Mouse (Mus musculus): ENCODE results near the gene Abhd15.

Gene Abhd15

DNA sequence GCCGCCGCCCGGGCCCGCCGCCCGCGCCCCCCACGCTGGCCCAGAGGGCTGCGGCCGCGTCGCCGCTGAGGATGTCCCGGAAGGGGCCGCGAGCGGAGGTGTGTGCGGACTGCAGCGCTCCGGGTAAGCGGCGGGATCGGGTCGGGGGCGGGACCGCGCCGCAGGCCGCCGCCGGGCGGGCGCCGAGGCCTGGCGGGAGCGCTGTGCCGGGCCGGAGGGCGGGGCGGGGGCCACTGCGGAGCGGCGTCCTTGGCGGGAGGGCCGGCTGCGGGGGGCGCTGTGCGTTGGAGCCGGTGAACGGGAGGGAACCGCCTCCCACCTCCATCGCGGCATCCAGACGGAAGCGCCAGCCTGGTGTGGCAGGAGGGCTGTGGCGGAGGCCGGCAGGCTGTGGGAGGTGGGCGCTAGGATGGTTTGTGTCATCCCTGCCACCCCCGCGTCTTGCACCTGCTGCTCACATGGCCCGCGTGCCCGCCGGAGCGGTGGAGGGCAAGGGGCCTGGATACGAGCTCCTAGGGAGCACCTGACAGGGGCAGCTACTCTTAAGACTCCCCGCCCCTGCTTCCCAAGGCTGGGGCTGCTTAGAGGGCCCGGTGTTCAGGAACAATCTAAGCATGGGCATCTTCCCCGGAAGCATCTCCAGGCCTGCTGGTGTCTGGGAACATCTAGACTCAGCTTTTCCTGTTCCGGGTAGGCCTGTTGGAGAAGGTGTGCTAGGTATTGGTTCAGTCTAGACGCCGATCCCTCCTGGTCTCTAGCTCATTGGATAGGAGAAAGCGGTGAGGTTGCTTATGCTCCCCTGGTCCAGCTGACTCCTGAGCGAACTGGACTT, 21.2 kb upstream of the Abhd15 start, which contains the start of gene Git1:
Git1 (plus strand) TSS at position 51 of the 832 bp plus-strand sequence.
- peak; percentile 72 to 79 for DNase-seq

DNA sequence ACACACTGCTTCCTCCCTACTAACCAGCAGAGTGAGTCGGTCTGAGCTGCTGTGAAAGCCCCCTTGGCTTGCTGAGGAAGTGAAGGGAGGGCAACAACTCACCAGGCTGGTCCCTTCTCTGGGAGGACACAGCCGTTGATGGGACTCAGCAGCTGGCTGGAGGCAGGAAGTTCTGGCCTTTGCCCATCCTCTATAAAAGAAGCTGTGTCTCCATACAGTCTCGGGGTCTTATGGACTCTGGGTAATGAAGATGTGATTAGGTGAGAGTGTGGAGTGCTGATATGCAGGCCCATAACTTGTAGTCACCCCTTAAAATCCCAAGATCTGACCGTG, 20.6 kb upstream of the Abhd15 start:
- no peak for DNase-seq

DNA sequence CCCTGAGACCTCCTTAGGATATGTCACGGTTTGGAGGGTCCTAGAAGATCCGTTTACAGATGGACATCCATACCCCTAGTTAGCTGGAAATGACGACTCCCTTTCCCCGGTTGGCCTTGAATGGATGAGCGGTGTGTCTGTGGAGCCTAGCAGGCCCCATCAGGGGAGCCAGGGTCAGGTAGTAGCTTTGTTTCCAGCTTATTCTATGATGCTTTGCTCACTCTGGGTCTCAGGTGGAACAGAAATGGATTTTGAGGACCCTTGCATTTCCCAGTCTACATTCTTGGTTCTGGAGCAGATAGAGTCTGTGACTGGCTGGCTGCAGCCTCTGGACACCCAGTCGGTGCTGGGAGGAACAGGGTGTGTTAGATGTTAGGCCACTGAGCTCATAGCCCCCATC, 20.1 kb upstream of the Abhd15 start:
- DNase-seq: no peak

DNA sequence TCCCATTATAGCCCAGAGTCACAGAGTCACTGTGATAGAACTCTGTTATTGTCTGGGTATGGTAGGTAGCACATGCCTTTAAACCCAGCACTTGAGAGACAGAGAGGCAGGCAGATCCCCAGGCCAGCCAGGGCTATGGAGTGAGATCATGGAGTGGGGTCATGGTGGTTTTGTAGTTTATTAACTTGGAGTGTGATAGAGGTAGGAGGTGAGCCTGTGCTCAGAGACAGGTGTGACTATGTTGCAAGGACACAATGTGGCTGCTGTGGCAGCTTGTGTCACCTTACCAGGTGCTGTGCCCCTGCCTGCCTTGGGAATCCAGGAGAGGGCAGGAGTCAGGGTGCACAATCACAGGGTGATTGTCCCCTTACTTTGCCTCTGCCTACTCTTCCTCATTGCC, 19.4 kb upstream of the Abhd15 start:
- no peak for DNase-seq

DNA sequence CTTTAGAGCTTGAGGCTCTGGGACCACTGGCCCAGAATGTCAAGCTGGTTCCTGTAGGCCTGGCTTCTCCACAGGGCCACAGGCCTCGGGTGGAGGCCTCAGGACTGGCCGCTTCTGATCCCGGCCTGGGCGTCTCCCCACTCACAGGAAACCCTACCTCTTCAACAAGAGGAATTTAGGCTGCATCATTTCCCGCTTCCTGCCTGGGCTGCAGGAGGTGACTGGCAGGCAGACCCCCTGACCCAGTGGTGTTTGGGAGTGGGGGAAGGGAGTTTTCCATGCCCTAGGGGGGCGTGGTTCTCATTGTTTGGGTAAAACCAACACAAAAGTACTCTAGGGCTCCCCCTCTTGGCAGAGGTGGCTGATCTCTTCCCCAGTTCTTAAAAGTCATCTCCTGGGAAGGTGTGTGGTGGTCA, 17.6 kb upstream of the Abhd15 start:
- DNase-seq: no peak

DNA sequence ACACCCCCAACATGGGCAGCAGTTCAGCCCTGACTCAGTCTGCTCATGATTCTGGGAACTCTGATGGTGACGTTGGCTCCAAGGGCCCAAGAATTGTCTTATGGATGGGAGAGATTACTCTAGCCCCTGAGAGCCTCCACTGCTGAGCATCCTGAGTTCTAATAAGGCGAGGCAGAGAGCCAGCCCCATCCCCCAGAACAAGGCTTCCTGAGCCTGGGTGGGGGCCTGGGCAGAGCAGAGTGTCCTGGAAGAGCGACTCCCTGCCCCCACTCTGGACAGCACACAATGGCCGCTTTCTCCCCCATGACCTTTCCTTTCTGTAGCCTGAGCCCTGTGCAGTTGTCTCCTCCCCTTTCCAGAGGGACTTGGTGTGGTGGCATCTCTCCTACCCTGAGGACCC, 17.1 kb upstream of the Abhd15 start:
- DNase-seq: no peak

DNA sequence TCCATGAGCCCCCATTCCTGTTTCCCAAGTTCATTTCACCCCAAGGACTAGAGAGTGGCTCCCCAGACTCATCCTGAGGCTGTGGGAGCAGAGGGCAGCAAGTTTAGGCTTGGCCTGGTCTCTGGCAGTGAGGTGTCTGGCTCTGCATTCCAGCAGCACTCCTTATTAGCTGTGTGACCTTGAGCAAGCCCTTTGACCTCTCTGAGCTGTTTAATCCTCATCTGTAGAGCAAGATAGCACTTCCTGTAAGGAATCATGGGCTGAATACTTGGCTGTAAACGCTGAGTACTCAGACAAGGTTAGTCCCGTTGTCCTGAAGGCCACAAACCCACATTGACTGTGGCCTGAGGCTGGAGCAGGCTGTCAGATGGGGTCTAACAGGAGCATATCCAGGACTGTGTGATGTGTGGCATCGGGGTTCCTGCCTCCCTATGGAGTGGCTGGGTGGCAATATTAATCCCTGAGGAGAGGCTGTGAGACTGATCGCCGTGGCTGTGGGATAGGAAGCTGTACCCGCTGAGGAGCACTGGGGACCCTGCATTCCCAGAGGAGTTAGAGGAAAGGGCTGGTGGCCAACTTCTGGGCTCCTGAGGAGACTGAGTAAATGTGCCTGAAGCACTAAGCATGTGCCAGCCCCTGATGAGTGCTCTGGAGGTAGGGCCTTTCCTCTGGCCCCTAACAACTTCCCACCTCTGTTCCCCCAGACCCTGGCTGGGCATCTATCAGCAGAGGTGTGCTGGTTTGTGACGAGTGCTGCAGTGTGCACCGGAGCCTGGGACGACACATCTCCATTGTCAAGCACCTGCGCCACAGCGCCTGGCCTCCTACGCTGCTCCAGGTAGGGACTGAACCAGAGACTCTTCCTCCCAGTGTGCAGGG, 16.4 kb upstream of the Abhd15 start:
- peak; percentile 43 to 50 for DNase-seq

DNA sequence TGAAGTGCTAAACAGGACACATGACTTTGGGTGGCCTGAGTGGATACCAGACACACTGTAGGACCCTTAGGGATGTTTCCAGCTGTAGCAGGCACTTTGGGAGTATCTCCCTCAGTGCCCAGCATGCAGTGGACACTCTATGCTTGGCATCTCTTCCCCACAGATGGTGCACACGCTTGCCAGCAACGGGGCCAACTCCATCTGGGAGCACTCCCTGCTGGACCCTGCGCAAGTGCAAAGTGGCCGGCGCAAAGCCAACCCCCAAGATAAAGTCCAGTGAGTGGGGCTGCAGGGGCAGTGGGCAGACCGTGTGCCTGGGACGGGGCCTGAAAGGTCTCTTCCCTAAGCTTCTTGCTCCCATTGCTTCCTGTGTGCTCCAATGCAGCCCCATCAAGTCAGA, 15.6 kb upstream of the Abhd15 start:
- DNase-seq: peak; percentile 87 to 90

DNA sequence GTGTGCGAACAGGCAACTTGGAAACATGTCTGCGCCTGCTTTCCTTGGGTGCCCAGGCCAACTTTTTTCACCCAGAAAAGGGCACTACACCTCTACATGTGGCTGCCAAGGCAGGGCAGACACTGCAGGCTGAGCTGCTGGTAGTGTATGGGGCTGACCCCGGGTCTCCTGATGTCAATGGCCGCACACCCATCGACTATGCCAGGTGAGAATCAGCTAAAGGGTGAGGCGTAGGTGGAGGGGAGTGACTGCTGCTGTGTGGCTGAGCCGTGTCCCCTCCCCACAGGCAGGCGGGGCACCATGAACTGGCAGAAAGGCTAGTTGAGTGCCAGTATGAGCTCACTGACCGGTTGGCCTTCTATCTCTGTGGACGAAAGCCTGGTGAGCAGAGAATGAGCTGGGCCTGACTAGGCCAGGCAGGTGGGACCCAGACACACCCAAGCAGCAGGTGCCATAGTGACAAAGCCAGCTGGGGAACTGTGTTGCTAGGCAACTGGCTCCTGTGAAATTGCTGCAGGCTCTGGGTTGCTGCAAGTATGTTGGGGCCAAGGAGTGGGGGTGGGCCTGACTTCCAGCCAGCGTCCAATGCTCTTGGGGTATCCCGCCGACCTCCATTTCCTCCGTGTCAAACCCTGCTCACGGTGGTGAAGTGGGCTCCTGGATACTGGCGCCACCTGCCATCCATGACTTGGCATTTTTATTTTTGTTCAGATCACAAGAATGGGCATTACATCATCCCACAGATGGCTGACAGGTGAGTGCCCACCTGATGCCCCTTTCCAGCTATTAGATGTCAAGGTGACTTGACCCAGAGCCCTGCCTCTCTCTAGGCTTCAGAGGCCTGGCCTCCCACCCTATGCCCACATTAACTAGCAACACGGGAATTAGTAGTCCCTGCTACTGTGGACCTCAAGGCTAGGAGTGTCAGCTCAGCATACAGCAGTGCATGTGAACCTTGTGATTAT, 14.3 kb upstream of the Abhd15 start:
- DNase-seq: peak; percentile 55 to 57

DNA sequence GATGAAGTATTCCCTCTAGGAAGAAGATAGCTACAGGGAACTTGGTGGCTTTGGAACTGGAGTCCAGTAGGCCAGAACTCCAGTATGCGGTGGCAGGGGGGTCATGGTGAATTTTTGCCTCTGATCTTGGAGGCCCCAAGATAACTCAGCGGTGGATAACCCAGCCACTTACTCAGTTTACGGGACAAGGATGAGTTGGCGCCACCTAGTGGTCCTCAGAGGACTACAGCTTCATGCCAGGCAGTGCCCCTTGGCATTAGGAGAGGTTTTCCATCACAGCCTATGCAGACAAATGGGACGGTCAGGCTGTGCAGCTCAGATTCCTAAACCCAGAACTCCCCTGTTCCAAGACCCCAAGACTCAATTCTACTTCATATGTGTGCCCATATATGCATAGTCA, 13.5 kb upstream of the Abhd15 start:
- DNase-seq: peak; percentile 84 to 89

DNA sequence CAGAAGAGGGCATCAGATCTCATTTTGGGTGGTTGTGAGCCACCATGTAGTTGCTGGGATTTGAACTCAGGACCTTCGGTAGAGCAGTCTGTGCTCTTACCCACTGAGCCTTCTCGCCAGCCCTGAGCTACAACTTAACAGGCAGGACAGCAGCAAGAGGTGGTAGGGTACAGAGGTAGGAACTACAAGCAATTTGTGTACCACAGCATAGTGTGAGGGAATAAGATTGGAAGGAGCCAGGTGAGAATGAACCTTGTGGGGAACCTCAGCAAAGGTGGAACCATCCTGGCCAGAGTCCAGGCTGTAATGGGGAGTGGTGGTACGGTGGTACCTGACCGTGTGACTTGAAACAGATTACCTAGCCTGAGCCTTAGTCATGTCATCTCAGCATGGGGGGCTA, 12.9 kb upstream of the Abhd15 start:
- DNase-seq: peak; percentile 8 to 38

DNA sequence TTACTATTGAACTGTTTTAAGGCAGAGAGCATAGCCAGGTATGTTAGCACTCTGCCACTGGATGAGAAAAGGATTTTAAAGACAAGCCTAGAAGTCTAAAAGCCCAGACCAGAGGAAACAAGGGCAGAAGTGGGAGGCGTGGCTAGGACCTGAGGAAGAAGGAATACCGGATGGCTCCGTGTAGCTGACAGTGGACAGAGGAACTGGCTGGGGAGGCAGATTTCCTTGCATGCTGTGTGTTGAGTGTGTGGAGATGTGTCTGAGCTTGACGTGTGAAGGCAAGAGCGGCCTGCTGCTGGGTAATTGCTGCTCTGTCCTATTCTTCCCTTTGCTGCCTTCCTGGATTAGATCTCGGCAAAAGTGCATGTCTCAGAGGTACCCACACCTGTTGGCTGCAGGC, 12.4 kb upstream of the Abhd15 start:
- DNase-seq: peak; percentile 9 to 14

DNA sequence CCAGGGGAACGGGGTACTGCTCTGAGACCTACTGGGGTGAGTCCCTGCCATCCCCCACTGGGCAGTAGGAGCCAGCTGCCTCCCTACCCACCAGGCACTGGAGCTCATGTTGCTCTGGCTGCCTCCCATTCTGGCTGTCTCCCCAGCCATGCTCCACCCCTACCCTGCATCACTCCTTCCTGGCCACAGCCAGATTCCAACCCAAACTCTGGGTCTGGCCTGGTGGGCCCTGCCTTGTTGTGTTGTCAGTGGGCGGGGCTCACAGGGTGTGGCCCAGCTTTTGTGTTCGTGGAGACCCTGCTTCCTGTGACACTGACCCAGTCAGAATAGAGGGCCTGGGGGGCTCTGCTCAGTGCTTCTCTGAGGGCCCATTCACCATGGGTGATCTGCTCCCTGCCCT, 11.4 kb upstream of the Abhd15 start:
- peak; percentile 11 to 28 for DNase-seq

DNA sequence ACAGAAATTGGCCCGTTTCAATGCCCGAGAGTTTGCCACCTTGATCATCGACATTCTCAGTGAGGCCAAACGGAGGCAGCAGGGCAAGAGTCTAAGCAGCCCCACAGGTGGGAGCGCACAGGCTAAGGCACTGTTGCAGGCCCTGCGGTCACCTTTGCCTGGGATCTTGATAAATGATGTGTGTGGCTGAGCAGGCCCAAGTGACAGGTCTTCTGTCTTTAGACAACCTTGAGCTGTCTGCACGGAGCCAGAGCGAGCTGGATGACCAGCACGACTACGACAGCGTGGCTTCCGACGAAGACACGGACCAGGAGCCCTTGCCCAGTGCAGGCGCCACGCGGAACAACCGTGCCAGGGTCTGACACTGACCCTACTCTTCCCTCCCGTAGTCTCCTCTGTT, 10.5 kb upstream of the Abhd15 start:
- DNase-seq: peak in 1 of 2 experiments; percentile 20

DNA sequence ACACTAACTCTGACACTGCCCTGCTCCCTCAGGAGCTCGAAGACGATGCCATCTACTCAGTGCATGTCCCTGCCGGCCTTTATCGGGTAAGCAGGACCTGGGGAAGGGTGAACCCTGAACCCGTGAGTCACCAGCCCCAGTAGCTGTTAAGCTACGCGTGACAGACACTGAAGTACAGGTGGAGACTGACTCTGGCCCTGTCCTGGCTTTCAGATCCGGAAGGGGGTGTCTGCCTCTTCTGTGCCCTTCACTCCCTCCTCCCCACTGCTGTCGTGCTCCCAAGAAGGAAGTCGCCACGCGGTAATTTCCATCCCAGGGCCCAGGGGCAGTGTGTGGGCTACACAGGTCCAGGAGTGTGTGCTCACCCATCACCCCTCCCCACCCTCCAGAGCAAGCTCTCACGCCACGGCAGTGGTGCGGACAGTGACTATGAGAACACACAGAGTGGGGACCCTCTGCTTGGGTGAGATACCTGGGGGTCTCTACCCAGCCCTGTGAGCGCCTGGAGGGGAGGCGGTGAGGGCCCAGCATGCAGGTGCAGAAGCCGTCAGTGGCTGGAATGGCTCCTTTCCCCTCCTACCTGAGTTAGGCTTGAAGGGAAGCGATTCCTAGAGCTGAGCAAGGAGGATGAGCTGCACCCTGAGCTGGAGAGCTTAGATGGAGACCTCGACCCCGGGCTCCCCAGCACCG, 9.5 kb upstream of the Abhd15 start:
- peak; percentile 10 to 19 for DNase-seq

DNA sequence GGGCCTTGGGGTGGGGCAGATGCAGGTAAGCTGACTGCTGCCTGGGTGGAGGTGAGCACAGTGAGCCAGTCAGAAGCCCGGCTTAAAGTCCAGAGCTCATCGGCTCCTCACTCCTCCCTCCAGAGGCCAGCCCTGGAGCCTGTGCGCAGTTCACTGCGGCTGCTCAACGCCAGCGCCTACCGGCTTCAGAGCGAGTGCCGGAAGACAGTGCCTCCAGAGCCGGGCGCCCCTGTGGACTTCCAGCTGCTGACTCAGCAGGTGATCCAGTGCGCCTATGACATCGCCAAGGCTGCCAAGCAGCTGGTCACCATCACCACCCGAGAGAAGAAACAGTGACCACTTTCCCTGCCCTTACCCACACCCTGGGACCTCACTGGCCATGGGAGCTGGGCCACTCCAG, 8.6 kb upstream of the Abhd15 start:
- peak; percentile 18 to 31 for DNase-seq

DNA sequence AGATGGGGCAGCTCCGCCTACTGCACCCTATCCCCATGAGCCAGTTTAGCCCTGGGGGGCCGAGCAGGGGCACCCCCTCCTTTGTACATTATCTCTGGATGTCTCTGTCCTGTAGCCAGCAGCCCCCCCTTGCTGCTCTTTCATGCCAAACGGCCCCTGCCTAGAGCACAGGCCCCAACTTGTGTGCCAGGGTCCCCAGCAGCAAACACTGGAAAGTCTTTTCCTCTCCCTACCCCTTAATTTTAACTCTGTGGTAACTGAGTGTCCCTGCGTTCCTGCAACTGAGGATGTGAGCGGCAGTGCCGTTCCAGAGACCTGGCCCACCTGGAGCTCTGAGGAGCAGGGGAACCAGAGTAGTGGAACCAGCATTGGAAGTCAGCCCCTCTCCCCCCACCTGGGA, 8.0 kb upstream of the Abhd15 start:
- peak; percentile 14 to 26 for DNase-seq

DNA sequence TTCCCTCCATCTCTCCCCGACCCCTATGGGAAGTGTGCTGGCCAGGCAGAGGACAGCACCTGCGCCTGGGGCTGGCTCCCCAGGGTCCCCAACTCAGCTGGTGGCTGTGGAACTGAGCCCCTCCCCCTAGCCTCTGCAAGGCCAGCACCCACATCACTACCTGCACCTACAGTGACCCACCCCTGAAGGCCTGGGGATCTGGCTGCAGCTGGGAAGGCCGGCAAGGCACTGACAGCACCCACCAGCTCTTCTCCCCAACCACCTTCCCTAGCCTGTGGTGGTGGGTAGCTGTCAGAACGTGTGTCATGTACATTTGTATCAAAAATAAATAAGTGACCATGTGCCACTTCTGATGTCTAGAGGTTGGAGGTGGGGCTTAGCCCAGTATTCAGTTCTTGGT, 7.5 kb upstream of the Abhd15 start:
- peak in 1 of 2 experiments; percentile 34 for DNase-seq

DNA sequence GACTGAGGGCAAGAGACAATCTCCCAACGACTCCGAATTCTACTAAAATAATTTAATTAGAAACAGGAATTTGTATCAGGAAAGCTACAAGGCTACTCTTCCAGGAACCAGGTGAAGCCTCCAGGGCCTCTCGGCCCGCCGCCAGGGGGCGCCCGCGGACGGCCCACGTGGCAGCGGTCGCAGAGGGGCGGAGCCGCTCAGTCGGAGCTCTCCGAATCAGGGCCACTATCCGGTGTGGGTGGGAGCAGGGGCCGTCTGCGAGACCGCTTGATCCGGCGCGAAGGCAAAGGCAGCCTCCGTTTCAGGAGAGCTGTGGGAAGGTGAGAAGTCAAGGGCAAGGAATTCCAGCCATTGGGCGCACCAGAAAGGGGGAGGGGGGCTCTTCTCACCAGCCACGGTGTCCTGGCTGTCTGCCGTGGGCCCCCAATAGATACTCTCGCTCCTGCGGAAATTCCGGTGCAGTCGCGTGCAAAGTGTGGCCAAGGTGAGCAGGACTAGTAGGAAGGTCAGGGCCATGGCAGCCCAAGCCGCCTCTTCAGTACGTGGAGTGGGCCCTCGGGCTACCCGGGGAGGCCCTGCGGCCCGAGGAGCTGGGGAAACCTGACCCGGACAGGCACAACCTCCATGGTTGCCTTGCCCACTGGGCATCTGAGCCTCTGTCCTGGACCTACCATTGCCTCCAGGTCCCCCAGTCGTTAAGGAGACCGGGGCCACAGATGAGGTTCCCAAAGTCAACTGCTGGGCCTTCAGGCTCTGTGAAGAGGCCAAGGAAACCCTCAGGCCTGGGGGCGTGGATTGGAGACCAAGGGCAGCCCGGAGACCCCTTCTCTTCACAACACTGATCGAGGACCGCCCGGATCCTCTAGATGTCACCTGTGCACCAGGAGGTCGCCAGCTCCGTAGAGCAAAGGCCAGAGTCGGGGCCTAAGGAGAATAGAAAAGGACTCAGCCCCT, 6.6 kb upstream of the Abhd15 start:
- peak; percentile 83 to 91 for DNase-seq

DNA sequence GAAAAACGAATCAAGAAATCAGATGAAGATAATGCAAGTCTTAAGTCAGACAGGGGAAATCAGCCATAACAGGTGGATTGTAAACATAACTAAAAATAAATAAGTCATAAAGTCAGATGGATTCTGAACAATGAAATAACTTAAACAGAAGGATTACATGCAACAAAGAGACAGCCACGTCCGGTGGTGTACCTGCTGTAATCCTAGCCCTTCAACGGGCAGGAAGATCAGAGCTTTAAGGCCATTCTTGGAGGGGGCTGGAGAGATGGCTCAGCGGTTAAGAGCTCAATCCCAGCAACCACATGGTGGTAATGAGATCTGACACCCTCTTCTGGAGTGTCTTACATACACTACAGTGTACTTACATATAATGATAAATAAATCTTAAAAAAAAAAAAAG, 3.6 kb upstream of the Abhd15 start:
- no peak for DNase-seq
